Mouse (Mus musculus): ENCODE results near the gene Capns1. TPM values are rescaled to one million over a fixed set of nuclear protein-coding genes. Genes with fewer than 3 reads are reported as not detected.
A peak's percentile ranks its signal among the peaks of the same experiment; 100 is the strongest.

The Capns1 gene
- total RNA-seq, 1 experiment = 164 TPM

DNA sequence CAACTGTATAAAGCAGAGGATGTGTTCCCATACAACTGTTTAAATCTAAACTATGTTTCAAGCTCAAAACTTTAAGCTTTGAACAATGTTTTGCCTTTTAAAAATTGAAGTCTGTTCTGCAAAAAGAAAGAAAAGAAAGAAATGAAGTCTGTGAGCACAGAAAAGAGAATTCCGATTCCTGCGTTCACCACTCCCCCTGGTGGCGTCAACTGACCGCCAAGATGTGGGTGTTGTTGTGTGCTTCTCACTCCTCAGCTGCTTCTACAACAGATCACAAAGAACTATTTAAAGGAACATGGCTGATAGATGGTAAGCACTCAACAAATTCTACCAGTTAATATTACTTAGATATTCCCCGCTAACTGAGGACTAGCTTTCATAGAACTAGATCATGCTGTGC lies 35.5 kb downstream of the Capns1 start:
- peaks cover 27% of the 10 kb centered on the region for H3K36me3 ChIP-seq (ENCODE audit: control insufficient read depth, insufficient read depth, low read length, poor library complexity, severe bottlenecking)
- 0 out of 4 replicates have a peak overlapping the region, but pooled peaks of 1 of the 2 experiments have one; percentile 8 for H3K4me3 ChIP-seq (ENCODE audit: insufficient read depth in 1 of 2, low read depth in 1 of 2, low read length in 2 of 2, poor library complexity in 1 of 2, severe bottlenecking in 1 of 2)
- 0 out of 2 replicates have a peak, but pooled peaks cover 3% of the 10 kb centered on the region for H3K9me3 ChIP-seq (ENCODE audit: control insufficient read depth, insufficient read depth, low read depth, low read length)
- in situ Hi-C loops (cut with MboI; ENCODE audit: low sequenced_read_pairs in 2 of 2, unreplicated experiment in 2 of 2) = no loop called here
- no peak for DNase-seq (ENCODE audit: low read depth, low spot score)
- H3K27ac ChIP-seq (ENCODE audit: insufficient read depth, low read depth, low read length, poor library complexity, severe bottlenecking) = no peak overlapping the region
- no peak for TF ChIP-seq CHD2 (IDR thresholded peaks at IDR 0.05; ENCODE audit: low read depth, low read length)
- no peak for TF ChIP-seq MAFK (IDR thresholded peaks at IDR 0.05; ENCODE audit: insufficient read depth, low read depth, low read length)
- TF ChIP-seq ZC3H11A (IDR thresholded peaks at IDR 0.05; ENCODE audit: borderline replicate concordance, low read depth, low read length) = no peak
- TF ChIP-seq HCFC1 (IDR thresholded peaks at IDR 0.05; ENCODE audit: borderline replicate concordance, insufficient read depth, low read length) = no peak
- no peak for TF ChIP-seq ZNF384 (IDR thresholded peaks at IDR 0.05; ENCODE audit: low read depth, low read length)
- H3K4me1 ChIP-seq (ENCODE audit: control insufficient read depth in 2 of 2, insufficient read depth in 2 of 2, low read length in 2 of 2, poor library complexity in 1 of 2) = peaks cover 0 to 4% of the 10 kb centered on the region in 2 experiments; a peak in 1 of 4 replicates
- no peak overlapping the region for H3K9ac ChIP-seq (ENCODE audit: insufficient read depth, low read depth, low read length, poor library complexity, severe bottlenecking)

DNA sequence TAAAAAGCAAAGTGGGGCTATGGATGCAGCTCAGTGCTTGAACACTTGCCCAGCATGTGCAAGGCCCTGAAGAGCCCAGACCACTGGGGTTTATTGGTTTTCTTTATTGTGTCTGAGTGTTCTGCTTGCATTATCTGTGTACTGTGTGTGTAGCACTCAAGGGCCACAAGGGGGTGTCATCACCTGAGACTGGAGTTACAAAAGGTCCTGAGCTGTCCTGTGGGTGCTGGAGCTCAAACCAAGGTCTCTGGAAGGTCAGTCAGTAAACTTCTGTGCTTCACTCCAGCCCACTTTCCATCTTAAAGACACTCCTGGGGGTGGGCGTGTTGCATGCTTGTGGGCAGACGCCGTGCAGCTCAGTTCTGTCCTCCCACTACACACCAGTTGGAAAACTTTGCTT lies 43.1 kb downstream of the Capns1 start:
- peak; percentile 60 for DNase-seq (ENCODE audit: low read depth, low spot score)
- TF ChIP-seq ZC3H11A (IDR thresholded peaks at IDR 0.05; ENCODE audit: borderline replicate concordance, low read depth, low read length) (no peak), ZNF384 (IDR thresholded peaks at IDR 0.05; ENCODE audit: low read depth, low read length) (no peak), CHD2 (IDR thresholded peaks at IDR 0.05; ENCODE audit: low read depth, low read length) (no peak), MAFK (IDR thresholded peaks at IDR 0.05; ENCODE audit: insufficient read depth, low read depth, low read length) (no peak), HCFC1 (IDR thresholded peaks at IDR 0.05; ENCODE audit: borderline replicate concordance, insufficient read depth, low read length) (no peak)
- Histone ChIP-seq H3K27ac (ENCODE audit: insufficient read depth, low read depth, low read length, poor library complexity, severe bottlenecking) (no peak overlapping the region), H3K36me3 (ENCODE audit: control insufficient read depth, insufficient read depth, low read length, poor library complexity, severe bottlenecking) (peaks cover 9% of the 10 kb centered on the region), H3K9me3 (ENCODE audit: control insufficient read depth, insufficient read depth, low read depth, low read length) (0 out of 2 replicates have a peak, but pooled peaks cover 2% of the 10 kb centered on the region), H3K9ac (ENCODE audit: insufficient read depth, low read depth, low read length, poor library complexity, severe bottlenecking) (no peak overlapping the region), H3K4me3 (ENCODE audit: insufficient read depth in 1 of 2, low read depth in 1 of 2, low read length in 2 of 2, poor library complexity in 1 of 2, severe bottlenecking in 1 of 2) (no peak overlapping the region), H3K4me1 (ENCODE audit: control insufficient read depth in 2 of 2, insufficient read depth in 2 of 2, low read length in 2 of 2, poor library complexity in 1 of 2) (peaks cover 2 to 4% of the 10 kb centered on the region in 2 experiments; a peak in 1 of 4 replicates)
- in situ Hi-C loops (cut with MboI; ENCODE audit: low sequenced_read_pairs in 2 of 2, unreplicated experiment in 2 of 2) = loop anchor here in 1 of 2 experiments (10.0 kb wide), 1 partner anchor 59 kb away; no protein-coding TSS in a partner anchor

DNA sequence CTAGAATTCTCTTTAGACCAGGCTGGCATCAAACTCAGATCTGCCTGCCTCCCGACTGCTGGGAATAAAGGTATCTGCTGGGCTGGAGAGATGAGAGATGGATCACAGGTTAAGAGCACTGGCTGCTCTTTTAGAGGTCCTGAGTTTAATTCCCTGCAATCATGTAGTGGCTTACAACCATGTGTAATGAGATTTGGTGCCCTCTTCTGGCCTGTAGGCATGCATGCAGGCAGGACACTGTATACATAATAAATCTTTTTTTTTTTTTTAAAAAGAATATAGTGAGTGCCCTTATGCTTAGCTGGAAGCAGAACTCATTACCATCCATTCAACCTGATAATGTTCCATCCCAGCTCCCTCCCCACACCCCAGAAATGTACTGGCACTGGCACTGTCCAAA lies 44.6 kb downstream of the Capns1 start:
- no peak for DNase-seq (ENCODE audit: low read depth, low spot score)
- peak; percentile 90 for TF ChIP-seq ZNF384 (IDR thresholded peaks at IDR 0.05; ENCODE audit: low read depth, low read length)
- TF ChIP-seq ZC3H11A (IDR thresholded peaks at IDR 0.05; ENCODE audit: borderline replicate concordance, low read depth, low read length) = no peak
- Histone ChIP-seq H3K9ac (ENCODE audit: insufficient read depth, low read depth, low read length, poor library complexity, severe bottlenecking) (no peak overlapping the region), H3K4me3 (ENCODE audit: insufficient read depth in 1 of 2, low read depth in 1 of 2, low read length in 2 of 2, poor library complexity in 1 of 2, severe bottlenecking in 1 of 2) (no peak overlapping the region), H3K36me3 (ENCODE audit: control insufficient read depth, insufficient read depth, low read length, poor library complexity, severe bottlenecking) (peaks cover 2% of the 10 kb centered on the region; the same call in 1 of the 2 replicates), H3K4me1 (ENCODE audit: control insufficient read depth in 2 of 2, insufficient read depth in 2 of 2, low read length in 2 of 2, poor library complexity in 1 of 2) (peaks cover 2 to 4% of the 10 kb centered on the region in 2 experiments; a peak in 1 of 4 replicates), H3K27ac (ENCODE audit: insufficient read depth, low read depth, low read length, poor library complexity, severe bottlenecking) (no peak overlapping the region), H3K9me3 (ENCODE audit: control insufficient read depth, insufficient read depth, low read depth, low read length) (0 out of 2 replicates have a peak, but pooled peaks cover 1% of the 10 kb centered on the region)
- in situ Hi-C loops (cut with MboI; ENCODE audit: low sequenced_read_pairs in 2 of 2, unreplicated experiment in 2 of 2) = loop anchor here in 1 of 2 experiments (10.0 kb wide), 1 partner anchor 61 kb away; no protein-coding TSS in a partner anchor

DNA sequence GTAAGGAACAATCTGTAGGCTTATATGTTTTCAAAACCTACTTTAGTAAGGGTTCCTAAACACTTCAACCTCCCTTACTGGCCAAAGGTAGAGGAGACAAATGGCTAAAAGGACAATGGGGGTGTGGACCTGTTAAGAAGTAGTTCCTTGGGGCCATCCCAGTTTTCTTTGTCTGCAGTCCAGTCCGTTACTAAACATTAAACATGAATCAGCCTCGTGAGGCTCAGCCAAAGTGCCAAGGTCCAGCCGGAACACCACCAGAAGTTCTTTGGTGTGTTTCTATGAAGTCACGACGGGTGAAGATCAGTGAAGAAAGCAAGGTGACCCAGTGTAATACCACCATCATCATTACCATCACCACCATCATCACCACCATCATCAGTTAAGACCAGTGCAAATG lies 51.6 kb downstream of the Capns1 start:
- Histone ChIP-seq H3K36me3 (ENCODE audit: control insufficient read depth, insufficient read depth, low read length, poor library complexity, severe bottlenecking) (no peaks in the 10 kb centered on the region), H3K4me3 (ENCODE audit: insufficient read depth in 1 of 2, low read depth in 1 of 2, low read length in 2 of 2, poor library complexity in 1 of 2, severe bottlenecking in 1 of 2) (no peak overlapping the region), H3K9ac (ENCODE audit: insufficient read depth, low read depth, low read length, poor library complexity, severe bottlenecking) (no peak overlapping the region), H3K27ac (ENCODE audit: insufficient read depth, low read depth, low read length, poor library complexity, severe bottlenecking) (no peak overlapping the region), H3K9me3 (ENCODE audit: control insufficient read depth, insufficient read depth, low read depth, low read length) (no peaks in the 10 kb centered on the region), H3K4me1 (ENCODE audit: control insufficient read depth in 2 of 2, insufficient read depth in 2 of 2, low read length in 2 of 2, poor library complexity in 1 of 2) (no peaks in the 10 kb centered on the region)
- no peak for DNase-seq (ENCODE audit: low read depth, low spot score)
- in situ Hi-C loops (cut with MboI; ENCODE audit: low sequenced_read_pairs in 2 of 2, unreplicated experiment in 2 of 2) = no loop called here
- TF ChIP-seq ZNF384 (IDR thresholded peaks at IDR 0.05; ENCODE audit: low read depth, low read length) (no peak), ZC3H11A (IDR thresholded peaks at IDR 0.05; ENCODE audit: borderline replicate concordance, low read depth, low read length) (no peak), HCFC1 (IDR thresholded peaks at IDR 0.05; ENCODE audit: borderline replicate concordance, insufficient read depth, low read length) (no peak), MAFK (IDR thresholded peaks at IDR 0.05; ENCODE audit: insufficient read depth, low read depth, low read length) (no peak), CHD2 (IDR thresholded peaks at IDR 0.05; ENCODE audit: low read depth, low read length) (no peak)

Measured in ES-E14 (cell line).